Mouse (Mus musculus) embryonic fibroblast, embryonic 13.5 days (primary cell): ENCODE results near the gene Tiam1. TPM values are rescaled to one million over a fixed set of nuclear protein-coding genes. Genes with fewer than 3 reads are reported as not detected.

Experiments
- H3K27ac ChIP-seq: 2 replicates; pipeline ENCODE4 v1.5.1; 2012; ENCODE audit warnings: low read length, control low read depth, inconsistent platforms; ENCODE audit not compliant: insufficient read depth
- H3K4me1 ChIP-seq: 2 replicates; pipeline ENCODE4 v1.6.1; 2011; ENCODE audit warnings: low read length; ENCODE audit not compliant: control insufficient read depth, insufficient read depth
- H3K4me3 ChIP-seq: 2 replicates; pipeline ENCODE4 v1.5.1; 2011; ENCODE audit warnings: mild to moderate bottlenecking, control low read depth, low read length; ENCODE audit not compliant: insufficient read depth
- CTCF ChIP-seq: IDR thresholded peaks from 2 replicates; pipeline ENCODE4 v1.5.1; 2011; ENCODE audit warnings: mild to moderate bottlenecking, control low read depth, low read length, moderate library complexity, borderline replicate concordance; ENCODE audit not compliant: insufficient read depth
- POLR2A ChIP-seq: IDR thresholded peaks from 2 replicates; pipeline ENCODE4 v1.6.1; 2011; ENCODE audit warnings: low read depth, mild to moderate bottlenecking, control low read depth, low read length, moderate library complexity
- polyA plus RNA-seq: library from polyadenylated mRNA; stranded (reverse); fragments of >200 nt; gene quantifications from 2 replicates; pipeline ENCODE4 v1.2.4, GENCODE M21; 2011; ENCODE audit warnings: low read depth; ENCODE audit not compliant: missing spikeins, insufficient read length

Gene Tiam1
- polyA plus RNA-seq, 1 experiment = 17.8 TPM

- Histone ChIP-seq H3K4me3 (no peak overlapping the region), H3K4me1 (no peaks in the 10 kb centered on the region), H3K27ac (no peak overlapping the region)
- no peak for TF ChIP-seq POLR2A
- no peak for TF ChIP-seq CTCF
Measured at GRCm38 (mm10) chr16:90035595-90036110, 107.9 kb downstream of the Tiam1 start.

GRCm38 (mm10) chr16:90030355-90030754, 113.2 kb downstream of the Tiam1 start:
- TF ChIP-seq POLR2A (no peak), CTCF (no peak)
- no peak overlapping the region for H3K27ac ChIP-seq

GRCm38 (mm10) chr16:90027886-90028285, 115.7 kb downstream of the Tiam1 start:
- no peak overlapping the region for H3K4me3 ChIP-seq
- H3K4me1 ChIP-seq = no peaks in the 10 kb centered on the region
- no peak overlapping the region for H3K27ac ChIP-seq
- TF ChIP-seq POLR2A = no peak
- TF ChIP-seq CTCF = no peak

More at GRCm38 (mm10) chr16:90030355-90030754, 113.2 kb downstream of the Tiam1 start:
- no peaks in the 10 kb centered on the region for H3K4me1 ChIP-seq
- H3K4me3 ChIP-seq = no peak overlapping the region

- Histone ChIP-seq H3K4me3 (no peak overlapping the region), H3K27ac (no peak overlapping the region), H3K4me1 (no peaks in the 10 kb centered on the region)
- TF ChIP-seq CTCF (no peak), POLR2A (no peak)
Measured at GRCm38 (mm10) chr16:90025526-90026172, 117.9 kb downstream of the Tiam1 start.

- H3K4me3 ChIP-seq = no peak overlapping the region
- TF ChIP-seq POLR2A (no peak), CTCF (no peak)
- H3K4me1 ChIP-seq = no peaks in the 10 kb centered on the region
- H3K27ac ChIP-seq = no peak overlapping the region
Measured at GRCm38 (mm10) chr16:90023665-90024010, 119.9 kb downstream of the Tiam1 start.

- H3K27ac ChIP-seq = no peak overlapping the region
- no peak overlapping the region for H3K4me3 ChIP-seq
- TF ChIP-seq POLR2A (no peak), CTCF (no peak)
- no peaks in the 10 kb centered on the region for H3K4me1 ChIP-seq
Measured at GRCm38 (mm10) chr16:90022932-90023664, 120.5 kb downstream of the Tiam1 start.

GRCm38 (mm10) chr16:90016046-90016445, 127.5 kb downstream of the Tiam1 start:
- no peak for TF ChIP-seq CTCF
- no peak for TF ChIP-seq POLR2A
- Histone ChIP-seq H3K27ac (no peak overlapping the region), H3K4me1 (no peaks in the 10 kb centered on the region), H3K4me3 (no peak overlapping the region)

GRCm38 (mm10) chr16:90014596-90014995, 129.0 kb downstream of the Tiam1 start:
- Histone ChIP-seq H3K4me1 (no peaks in the 10 kb centered on the region), H3K27ac (no peak overlapping the region), H3K4me3 (no peak overlapping the region)
- no peak for TF ChIP-seq POLR2A
- no peak for TF ChIP-seq CTCF

GRCm38 (mm10) chr16:90011521-90012181, 131.9 kb downstream of the Tiam1 start:
- H3K27ac ChIP-seq = no peak overlapping the region
- no peak for TF ChIP-seq CTCF
- no peak for TF ChIP-seq POLR2A
- no peaks in the 10 kb centered on the region for H3K4me1 ChIP-seq
- H3K4me3 ChIP-seq = no peak overlapping the region
